Mouse (Mus musculus): ENCODE results near the gene Cdc42ep4. TPM values are rescaled to one million over a fixed set of nuclear protein-coding genes. Genes with fewer than 3 reads are reported as not detected.

Gene Cdc42ep4
- polyA plus RNA-seq (2016; fragmentation: Nextera tagmentation; extraction: Ambion mirVana), result 98.7 and 106 TPM in 2 replicates

DNA sequence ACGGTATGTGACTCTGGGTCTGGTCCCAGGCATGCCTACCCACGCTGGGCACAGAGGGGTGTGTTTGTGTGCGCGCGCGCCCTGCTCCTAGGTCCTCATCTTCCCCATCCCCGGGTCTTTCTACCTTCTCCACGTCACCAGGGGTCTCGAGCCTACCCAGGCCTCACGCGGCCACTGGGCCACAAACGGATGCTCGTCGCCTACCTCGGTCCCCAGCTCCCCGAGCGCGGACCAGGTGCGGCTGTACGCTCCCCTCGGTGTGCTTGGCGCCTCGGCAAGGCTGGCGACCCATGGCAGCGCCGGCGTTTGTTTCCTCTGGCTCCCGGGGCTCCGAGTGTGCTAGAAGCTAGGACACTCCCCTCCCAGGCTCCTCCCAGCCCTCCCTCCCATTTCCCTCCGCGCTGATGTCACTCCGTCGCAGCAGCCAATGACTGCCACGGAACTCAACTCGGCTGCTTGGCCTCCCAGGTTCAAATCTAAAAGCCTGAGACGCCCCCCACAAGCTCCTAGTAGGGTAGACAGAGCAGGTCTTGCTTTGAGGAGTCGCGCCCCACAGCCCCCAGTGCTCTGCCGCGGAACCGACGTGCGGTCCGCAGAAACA lies at the start of gene Cdc42ep4:
TSS of gene Cdc42ep4 (minus strand) at position 398 of the 601 bp plus-strand sequence.
- peak; percentile 83 for ATAC-seq (ENCODE audit: low FRiP score)
- Histone ChIP-seq H3K36me3 (peaks cover 7% of the 10 kb centered on the region; the same call in 1 of the 2 replicates), H3K27ac (peak within 1 kb of the TSS; percentile 95), H3K9ac (peak within 1 kb of the TSS; percentile 92), H3K4me3 (peak within 1 kb of the TSS; percentile 65), H3K27me3 (no peaks in the 10 kb centered on the region), H3K4me2 (replicated peaks) (peak within 1 kb of the TSS; percentile 78), H3K4me1 (peaks cover 54% of the 10 kb centered on the region), H3K9me3 (replicated peaks) (no peaks in the 10 kb centered on the region)
- under 1% methylated on average over 44 of the region's 44 CpGs for WGBS

DNA sequence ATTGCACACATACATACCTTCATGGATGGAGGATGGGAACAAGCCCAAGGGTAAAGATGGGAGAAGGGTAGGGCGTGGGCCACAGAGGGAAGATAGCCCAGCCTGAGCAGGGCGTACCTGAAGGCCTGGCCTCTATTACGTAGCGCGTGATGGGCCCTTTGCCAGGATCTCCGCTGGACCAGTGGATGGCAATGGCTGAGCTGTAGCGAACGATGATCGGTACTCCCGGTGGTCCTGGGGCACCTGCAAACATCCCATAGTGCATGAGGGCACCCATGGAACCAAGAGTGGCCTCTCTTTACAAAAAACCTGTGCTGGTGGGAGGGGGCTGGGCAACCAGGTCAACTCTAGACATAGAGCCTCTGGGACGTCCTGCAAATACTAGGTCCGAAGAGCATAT lies 48.3 kb upstream of the Cdc42ep4 start:
- H3K27me3 ChIP-seq, result no peaks in the 10 kb centered on the region
- WGBS, result 97% methylated on average over 12 of the region's 12 CpGs
- H3K27ac ChIP-seq, result no peak overlapping the region
- H3K4me2 ChIP-seq (replicated peaks), result no peak overlapping the region
- H3K4me3 ChIP-seq, result no peak overlapping the region
- no peak overlapping the region for H3K9ac ChIP-seq
- peaks cover 47% of the 10 kb centered on the region for H3K4me1 ChIP-seq
- H3K36me3 ChIP-seq, result no peaks in the 10 kb centered on the region; the same call in 1 of the 2 replicates
- no peaks in the 10 kb centered on the region for H3K9me3 ChIP-seq (replicated peaks)
- no peak for ATAC-seq (ENCODE audit: low FRiP score)

DNA sequence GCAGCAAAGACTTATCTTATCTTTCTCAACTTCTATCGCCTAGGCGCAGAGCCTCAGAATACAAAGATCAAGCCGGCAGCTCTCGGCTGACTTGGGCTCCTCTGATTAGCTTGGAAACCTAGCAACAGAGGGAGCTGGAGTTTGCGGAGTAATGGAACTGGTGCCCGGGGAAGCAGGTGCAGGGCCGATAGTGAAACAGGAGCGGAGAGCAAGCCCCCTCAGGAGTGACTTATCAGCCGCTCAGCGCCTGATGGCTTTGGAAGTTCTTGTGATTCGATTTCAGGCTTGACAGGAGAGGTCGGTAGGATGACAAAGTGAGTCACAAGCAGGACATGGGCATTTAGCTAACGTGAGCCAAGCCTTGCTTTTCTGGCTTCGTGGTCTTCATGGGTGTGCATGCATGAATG lies 47.4 kb upstream of the Cdc42ep4 start:
- Histone ChIP-seq H3K27ac (no peak overlapping the region), H3K27me3 (no peaks in the 10 kb centered on the region), H3K4me3 (no peak overlapping the region), H3K9me3 (replicated peaks) (no peaks in the 10 kb centered on the region), H3K36me3 (no peaks in the 10 kb centered on the region; the same call in 1 of the 2 replicates), H3K4me1 (peaks cover 47% of the 10 kb centered on the region), H3K4me2 (replicated peaks) (no peak overlapping the region), H3K9ac (no peak overlapping the region)
- 42% methylated on average over 14 of the region's 14 CpGs for WGBS
- no peak for ATAC-seq (ENCODE audit: low FRiP score)

DNA sequence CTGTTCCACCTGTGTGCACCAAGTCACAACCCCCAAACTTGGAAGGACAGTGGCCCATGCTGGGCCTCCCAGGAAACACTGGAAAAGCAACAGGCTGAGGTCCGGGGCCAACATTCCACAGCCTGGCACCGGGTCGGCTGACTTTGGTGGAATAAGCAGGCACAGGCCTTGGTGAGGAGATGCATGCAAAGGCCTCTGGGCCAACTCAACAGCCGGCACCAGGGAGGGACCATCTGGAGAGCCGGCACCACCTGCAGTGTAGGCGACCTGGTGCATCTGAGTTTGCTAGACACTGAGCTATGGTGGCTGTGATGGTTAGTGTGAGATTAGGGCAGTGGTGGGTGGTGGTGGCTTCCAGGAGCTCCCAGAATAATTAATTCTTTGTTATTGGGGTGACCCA lies 46.3 kb upstream of the Cdc42ep4 start:
- ATAC-seq (ENCODE audit: low FRiP score), result no peak
- Histone ChIP-seq H3K27ac (no peak overlapping the region), H3K27me3 (no peaks in the 10 kb centered on the region), H3K9me3 (replicated peaks) (no peaks in the 10 kb centered on the region), H3K36me3 (peaks cover 1% of the 10 kb centered on the region; the same call in 1 of the 2 replicates), H3K9ac (no peak overlapping the region), H3K4me3 (no peak overlapping the region), H3K4me2 (replicated peaks) (no peak overlapping the region), H3K4me1 (peaks cover 45% of the 10 kb centered on the region)
- 62% methylated on average over 6 of the region's 6 CpGs for WGBS

DNA sequence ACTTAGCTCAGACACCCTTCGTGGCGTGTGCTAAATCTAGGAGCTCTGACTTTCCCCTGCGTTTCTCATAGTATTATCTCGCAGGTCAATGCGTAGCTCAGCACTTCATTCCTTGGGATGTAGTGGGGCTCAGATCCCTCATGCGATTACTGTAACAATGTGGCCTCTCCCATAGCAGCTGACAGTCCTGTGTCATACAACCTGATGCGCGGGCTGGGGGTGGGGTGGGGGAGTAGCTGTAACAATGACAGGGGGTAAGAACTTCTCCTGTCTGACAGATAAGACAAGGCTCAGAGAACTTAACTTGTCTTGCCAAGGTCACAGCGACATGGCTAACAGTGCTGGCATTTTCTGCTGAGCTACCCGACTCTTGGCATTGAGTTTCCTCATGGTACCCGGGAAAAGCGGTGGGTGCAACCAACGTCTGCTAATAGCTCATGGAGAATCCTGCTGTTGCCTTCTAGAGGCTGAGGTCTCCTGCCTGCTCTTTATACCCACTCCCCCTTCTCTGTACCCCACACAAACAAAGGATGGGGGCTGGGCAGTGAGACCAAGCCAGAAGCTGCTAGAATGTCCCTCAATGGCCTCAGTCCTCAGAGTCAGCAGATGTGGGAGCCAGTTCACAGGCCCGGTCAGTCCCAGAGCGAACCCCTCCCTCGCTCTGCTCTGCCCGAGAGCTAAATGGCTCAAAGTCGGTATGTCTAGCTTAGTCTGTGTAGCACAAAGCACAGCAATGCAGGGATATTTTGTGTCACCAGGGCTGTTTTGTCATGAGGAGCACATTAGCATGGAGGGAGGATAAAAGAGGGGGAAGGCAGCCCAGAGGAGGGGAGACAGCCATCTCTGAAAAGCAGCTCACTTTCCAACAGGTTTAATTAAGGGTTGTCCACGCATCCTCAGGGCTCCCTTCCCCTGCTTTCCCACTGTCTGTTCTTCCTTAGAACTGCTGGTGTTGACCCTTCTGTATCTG lies 45.6 kb upstream of the Cdc42ep4 start:
- H3K36me3 ChIP-seq, result peaks cover 4% of the 10 kb centered on the region; the same call in 1 of the 2 replicates
- no peak overlapping the region for H3K4me2 ChIP-seq (replicated peaks)
- WGBS, result 54% methylated on average over 19 of the region's 19 CpGs
- ATAC-seq (ENCODE audit: low FRiP score), result peak; percentile 36; the same call in 1 of the 2 replicates
- H3K9me3 ChIP-seq (replicated peaks), result no peaks in the 10 kb centered on the region
- H3K27ac ChIP-seq, result peak overlapping the region; percentile 41
- H3K9ac ChIP-seq, result no peak overlapping the region
- H3K4me3 ChIP-seq, result no peak overlapping the region
- H3K4me1 ChIP-seq, result peaks cover 42% of the 10 kb centered on the region
- H3K27me3 ChIP-seq, result no peaks in the 10 kb centered on the region

DNA sequence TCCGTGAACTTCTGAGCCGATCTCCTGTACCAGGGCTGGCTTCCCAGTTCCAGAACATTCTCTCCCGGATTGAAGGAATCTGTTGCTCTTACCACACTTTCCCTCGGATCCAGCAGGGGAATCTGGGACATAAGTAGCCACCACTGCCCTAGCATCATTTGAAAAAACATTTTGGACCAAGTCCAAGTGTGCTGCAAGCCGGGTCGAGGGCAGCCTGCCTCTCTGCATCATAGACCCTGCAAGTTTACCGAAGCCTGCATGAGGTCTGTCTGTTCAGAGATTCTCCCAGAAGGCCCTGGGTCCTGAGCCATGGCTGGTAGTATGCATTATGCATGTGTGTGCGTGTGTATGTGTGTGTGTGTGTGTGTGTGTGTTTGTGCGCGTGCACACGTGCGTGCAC lies 44.2 kb upstream of the Cdc42ep4 start:
- 83% methylated on average over 12 of the region's 12 CpGs for WGBS
- peaks cover 4% of the 10 kb centered on the region; the same call in 1 of the 2 replicates for H3K36me3 ChIP-seq
- no peak overlapping the region for H3K4me3 ChIP-seq
- no peak for ATAC-seq (ENCODE audit: low FRiP score)
- H3K9ac ChIP-seq, result no peak overlapping the region
- no peak overlapping the region for H3K27ac ChIP-seq
- no peaks in the 10 kb centered on the region for H3K9me3 ChIP-seq (replicated peaks)
- no peaks in the 10 kb centered on the region for H3K27me3 ChIP-seq
- H3K4me2 ChIP-seq (replicated peaks), result no peak overlapping the region
- peaks cover 53% of the 10 kb centered on the region for H3K4me1 ChIP-seq

DNA sequence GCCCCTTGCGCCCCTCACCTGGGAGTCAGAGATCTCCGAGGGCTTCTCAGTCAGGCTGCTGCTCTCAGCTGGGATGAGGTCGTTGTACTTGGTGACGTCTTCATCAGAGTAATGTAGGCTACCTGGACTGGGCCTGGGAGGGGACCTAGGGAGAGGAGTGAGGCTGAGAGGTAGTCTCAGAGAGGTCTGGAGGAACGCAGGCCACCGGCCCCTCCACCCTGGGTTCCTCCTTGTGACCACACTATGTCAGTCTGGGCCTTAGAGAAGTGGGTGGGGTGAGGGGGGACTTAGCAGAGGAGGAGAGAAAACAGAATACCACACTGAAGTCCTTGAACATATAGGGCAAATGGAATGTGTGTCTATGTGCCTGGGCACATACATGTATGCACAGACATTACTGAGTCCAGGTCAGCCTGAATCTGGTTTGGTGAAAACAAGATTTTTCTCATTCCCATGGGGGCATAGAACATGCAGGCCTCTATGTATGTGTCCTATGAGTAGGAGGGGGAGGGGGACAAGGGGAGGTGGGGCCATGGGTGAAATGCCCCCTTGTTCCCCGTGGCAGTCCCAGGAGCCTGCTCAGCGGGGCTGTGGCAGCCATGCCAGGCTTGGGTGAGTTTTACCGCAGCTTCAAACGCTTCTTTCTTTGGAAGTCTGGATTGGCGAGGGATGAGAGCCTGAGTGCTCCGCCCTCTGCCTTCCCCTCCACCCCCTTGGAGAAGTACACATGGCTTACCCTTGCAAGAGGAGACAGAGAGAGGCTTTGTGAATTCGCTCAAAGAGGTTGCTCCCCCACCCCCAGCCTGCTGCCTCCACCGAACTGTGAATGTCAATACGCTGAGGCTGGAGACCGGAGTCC lies 39.9 kb upstream of the Cdc42ep4 start:
- no peaks in the 10 kb centered on the region for H3K9me3 ChIP-seq (replicated peaks)
- H3K4me3 ChIP-seq, result no peak overlapping the region
- 0 out of 2 replicates have a peak, but pooled peaks cover 4% of the 10 kb centered on the region for H3K36me3 ChIP-seq
- H3K27me3 ChIP-seq, result no peaks in the 10 kb centered on the region
- 32% methylated on average over 16 of the region's 16 CpGs for WGBS
- peak; percentile 80 for ATAC-seq (ENCODE audit: low FRiP score)
- H3K4me2 ChIP-seq (replicated peaks), result no peak overlapping the region
- H3K27ac ChIP-seq, result peak overlapping the region; percentile 68
- H3K4me1 ChIP-seq, result peaks cover 54% of the 10 kb centered on the region
- H3K9ac ChIP-seq, result peak overlapping the region; percentile 29; the same call in 1 of the 2 replicates

DNA sequence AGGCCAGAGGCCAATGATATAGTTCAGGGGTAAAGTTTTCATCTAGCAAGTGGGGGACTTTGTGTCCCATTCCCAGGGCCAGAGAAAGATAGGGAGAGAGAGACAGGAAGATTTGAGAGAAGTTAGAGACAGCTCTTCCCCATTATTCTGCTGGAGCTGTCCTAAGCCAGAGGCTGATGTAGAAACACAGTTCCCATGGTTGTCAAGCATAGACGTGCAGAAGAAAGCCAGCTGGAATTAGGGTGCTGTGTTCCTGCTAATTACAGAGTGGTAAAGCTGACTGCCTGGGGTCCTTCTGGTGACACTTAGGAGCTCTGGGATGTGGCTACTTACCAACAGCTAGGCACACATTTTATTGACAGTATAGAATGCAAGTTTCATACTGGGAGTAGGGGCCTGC lies 37.4 kb upstream of the Cdc42ep4 start:
- no peak overlapping the region for H3K4me2 ChIP-seq (replicated peaks)
- H3K27ac ChIP-seq, result 0 out of 2 replicates have a peak overlapping the region, but pooled peaks have one; percentile 9
- no peaks in the 10 kb centered on the region for H3K9me3 ChIP-seq (replicated peaks)
- no peak overlapping the region for H3K9ac ChIP-seq
- WGBS, result 31% methylated on average over 1 of the region's 1 CpGs
- peaks cover 71% of the 10 kb centered on the region for H3K4me1 ChIP-seq
- no peak overlapping the region for H3K4me3 ChIP-seq
- ATAC-seq (ENCODE audit: low FRiP score), result no peak
- H3K27me3 ChIP-seq, result no peaks in the 10 kb centered on the region
- 0 out of 2 replicates have a peak, but pooled peaks cover 4% of the 10 kb centered on the region for H3K36me3 ChIP-seq

DNA sequence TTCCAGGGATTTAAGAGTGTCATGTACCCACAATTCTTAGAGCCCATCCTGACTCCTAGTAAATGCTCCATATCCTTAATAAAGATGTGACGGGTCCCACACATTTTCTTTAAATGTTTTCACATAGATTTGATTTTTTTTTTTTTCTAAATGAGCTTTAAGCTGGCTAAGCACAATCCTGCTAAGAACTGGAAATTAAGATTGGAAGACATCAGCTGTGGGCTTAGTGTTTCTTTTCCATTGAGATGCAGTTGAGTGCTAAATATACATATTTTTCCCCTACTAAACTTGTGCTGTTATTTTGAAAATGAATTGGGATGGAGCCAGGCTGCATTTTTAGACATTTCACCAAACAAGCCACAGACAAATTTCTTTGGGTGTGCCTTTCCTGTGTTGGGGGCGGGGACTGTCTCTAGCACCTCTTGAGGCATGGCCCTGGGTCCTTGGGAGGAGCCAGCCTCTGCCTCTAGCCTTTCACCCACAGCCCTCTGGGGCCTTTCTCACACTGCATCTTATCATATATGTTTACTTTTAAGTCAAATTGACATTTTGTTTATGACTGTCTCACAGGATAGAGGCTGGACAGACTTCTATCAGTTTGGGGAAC lies 36.6 kb upstream of the Cdc42ep4 start:
- Histone ChIP-seq H3K4me2 (replicated peaks) (no peak overlapping the region), H3K9me3 (replicated peaks) (no peaks in the 10 kb centered on the region), H3K9ac (no peak overlapping the region), H3K36me3 (0 out of 2 replicates have a peak, but pooled peaks cover 4% of the 10 kb centered on the region), H3K4me1 (peaks cover 71% of the 10 kb centered on the region), H3K27ac (0 out of 2 replicates have a peak overlapping the region, but pooled peaks have one; percentile 9), H3K27me3 (no peaks in the 10 kb centered on the region), H3K4me3 (no peak overlapping the region)
- ATAC-seq (ENCODE audit: low FRiP score), result no peak
- 85% methylated on average over 2 of the region's 2 CpGs for WGBS

DNA sequence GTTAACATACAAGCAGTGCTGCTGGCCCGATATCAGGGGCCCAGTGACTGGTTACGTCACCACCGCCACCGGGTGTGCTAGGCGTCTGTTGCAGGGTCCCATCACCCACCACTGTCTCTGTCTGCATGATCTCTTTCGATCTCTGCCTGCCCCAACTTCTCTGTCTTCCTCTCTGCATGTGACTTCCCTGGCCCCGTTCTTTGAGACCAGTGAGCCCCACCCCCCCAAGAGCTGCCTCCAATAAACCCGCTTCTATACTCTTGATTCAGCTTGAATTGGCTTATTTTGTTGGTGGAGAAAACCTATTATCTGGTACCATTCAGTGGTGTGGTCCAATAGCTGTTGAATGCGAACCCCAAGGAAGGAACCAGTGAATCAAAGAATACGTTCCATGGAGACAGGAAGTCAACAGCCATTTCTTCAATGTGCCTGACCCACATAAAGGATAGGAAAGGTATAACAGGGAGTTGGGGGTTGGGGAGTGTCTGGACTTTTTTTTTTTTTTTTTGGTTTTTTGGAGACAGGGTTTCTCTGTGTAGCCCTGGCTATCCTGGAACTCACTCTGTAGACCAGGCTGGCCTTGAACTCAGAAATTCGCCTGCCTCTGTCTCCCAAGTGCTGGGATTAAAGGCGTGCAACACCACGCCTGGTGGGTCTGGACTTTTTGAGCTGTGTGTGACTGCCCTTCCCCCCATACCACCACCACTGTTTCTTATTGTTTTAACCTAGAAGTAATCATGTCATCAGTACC lies 35.9 kb upstream of the Cdc42ep4 start:
- Histone ChIP-seq H3K27ac (peak overlapping the region; percentile 98), H3K4me1 (peaks cover 69% of the 10 kb centered on the region), H3K4me2 (replicated peaks) (peak overlapping the region; percentile 53; the same call in 1 of the 2 replicates), H3K9me3 (replicated peaks) (no peaks in the 10 kb centered on the region), H3K4me3 (no peak overlapping the region), H3K9ac (no peak overlapping the region), H3K36me3 (no peaks in the 10 kb centered on the region), H3K27me3 (no peaks in the 10 kb centered on the region)
- no peak for ATAC-seq (ENCODE audit: low FRiP score)
- 65% methylated on average over 13 of the region's 13 CpGs for WGBS

DNA sequence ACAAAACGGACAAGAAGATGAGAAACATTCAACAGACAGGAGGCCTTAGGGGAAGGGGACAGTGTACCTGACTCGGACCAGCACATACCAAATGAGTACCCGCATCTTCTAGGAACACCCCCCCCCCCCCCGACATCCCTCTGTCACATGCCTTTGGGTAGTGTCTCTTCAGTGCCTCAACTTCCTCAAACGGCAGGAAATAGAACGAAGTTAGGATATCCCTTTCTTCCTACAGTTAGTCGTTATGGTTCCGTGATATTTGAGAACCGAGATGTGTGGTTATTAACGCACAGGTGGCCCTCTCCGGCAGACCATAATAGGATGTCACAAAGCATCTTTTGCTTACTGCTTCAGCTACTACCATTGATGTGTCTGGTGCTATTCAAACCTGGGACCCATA lies 35.3 kb upstream of the Cdc42ep4 start:
- H3K27me3 ChIP-seq, result no peaks in the 10 kb centered on the region
- H3K36me3 ChIP-seq, result no peaks in the 10 kb centered on the region
- H3K9me3 ChIP-seq (replicated peaks), result no peaks in the 10 kb centered on the region
- H3K4me2 ChIP-seq (replicated peaks), result peak overlapping the region; percentile 53
- peak overlapping the region; percentile 98 for H3K27ac ChIP-seq
- H3K4me3 ChIP-seq, result no peak overlapping the region
- WGBS, result 79% methylated on average over 11 of the region's 11 CpGs
- ATAC-seq (ENCODE audit: low FRiP score), result no peak
- H3K4me1 ChIP-seq, result peaks cover 70% of the 10 kb centered on the region
- H3K9ac ChIP-seq, result no peak overlapping the region
